Mouse (Mus musculus) cerebellum, adult 9-10 months (tissue): ENCODE measurements around the gene Olfr578.

Experiments
- DNase-seq: peaks from one replicate; pipeline ENCODE4 v3.0.0; 2022

Gene Olfr578

GRCm38 (mm10) chr7:102989224-102989623 is at the start of gene Olfr578:
Gene Olfr578 (minus strand): TSS chr7:102989324.
- DNase-seq: no peak

- no peak for DNase-seq
Measured at GRCm38 (mm10) chr7:103037724-103038123, 48.6 kb upstream of the Olfr578 start, which contains the start of gene Olfr582. Gene Olfr582 (plus strand): TSS chr7:103038024.

GRCm38 (mm10) chr7:102975843-102976242 is 13.3 kb downstream of the Olfr578 start, which contains the start of gene Olfr577:
Gene Olfr577 (minus strand): TSS chr7:102975943.
- DNase-seq: no peak

- DNase-seq: no peak
Measured at GRCm38 (mm10) chr7:102974399-102974798, 14.7 kb downstream of the Olfr578 start.

GRCm38 (mm10) chr7:102962360-102962759 is 26.8 kb downstream of the Olfr578 start, which contains the start of gene Olfr576:
Gene Olfr576 (plus strand): TSS chr7:102962660.
- no peak for DNase-seq

- no peak for DNase-seq
Measured at GRCm38 (mm10) chr7:102958593-102958992, 30.5 kb downstream of the Olfr578 start, which contains the start of gene Olfr575. Gene Olfr575 (minus strand): TSS chr7:102958775.

GRCm38 (mm10) chr7:102958137-102958536 is 31.0 kb downstream of the Olfr578 start:
- no peak for DNase-seq

- no peak for DNase-seq
Measured at GRCm38 (mm10) chr7:102950732-102951131, 38.4 kb downstream of the Olfr578 start.

GRCm38 (mm10) chr7:102948167-102948566 is 41.0 kb downstream of the Olfr578 start, which contains the start of gene Olfr574:
Gene Olfr574 (plus strand): TSS chr7:102948467.
- no peak for DNase-seq

- DNase-seq: no peak
Measured at GRCm38 (mm10) chr7:102943417-102943816, 45.7 kb downstream of the Olfr578 start.

GRCm38 (mm10) chr7:102942475-102942874 is 46.6 kb downstream of the Olfr578 start, which contains the start of gene Olfr573-ps1:
Gene Olfr573-ps1 (minus strand): TSS chr7:102942575.
- DNase-seq: no peak
